Mouse (Mus musculus) ovary, postnatal 10 days (tissue): ENCODE measurements around the gene Anks3.

Source experiments
- DNase-seq: peaks from one replicate; pipeline ENCODE4 v3.0.0; 2022; ENCODE audit warnings: low spot score

Gene Anks3

DNA sequence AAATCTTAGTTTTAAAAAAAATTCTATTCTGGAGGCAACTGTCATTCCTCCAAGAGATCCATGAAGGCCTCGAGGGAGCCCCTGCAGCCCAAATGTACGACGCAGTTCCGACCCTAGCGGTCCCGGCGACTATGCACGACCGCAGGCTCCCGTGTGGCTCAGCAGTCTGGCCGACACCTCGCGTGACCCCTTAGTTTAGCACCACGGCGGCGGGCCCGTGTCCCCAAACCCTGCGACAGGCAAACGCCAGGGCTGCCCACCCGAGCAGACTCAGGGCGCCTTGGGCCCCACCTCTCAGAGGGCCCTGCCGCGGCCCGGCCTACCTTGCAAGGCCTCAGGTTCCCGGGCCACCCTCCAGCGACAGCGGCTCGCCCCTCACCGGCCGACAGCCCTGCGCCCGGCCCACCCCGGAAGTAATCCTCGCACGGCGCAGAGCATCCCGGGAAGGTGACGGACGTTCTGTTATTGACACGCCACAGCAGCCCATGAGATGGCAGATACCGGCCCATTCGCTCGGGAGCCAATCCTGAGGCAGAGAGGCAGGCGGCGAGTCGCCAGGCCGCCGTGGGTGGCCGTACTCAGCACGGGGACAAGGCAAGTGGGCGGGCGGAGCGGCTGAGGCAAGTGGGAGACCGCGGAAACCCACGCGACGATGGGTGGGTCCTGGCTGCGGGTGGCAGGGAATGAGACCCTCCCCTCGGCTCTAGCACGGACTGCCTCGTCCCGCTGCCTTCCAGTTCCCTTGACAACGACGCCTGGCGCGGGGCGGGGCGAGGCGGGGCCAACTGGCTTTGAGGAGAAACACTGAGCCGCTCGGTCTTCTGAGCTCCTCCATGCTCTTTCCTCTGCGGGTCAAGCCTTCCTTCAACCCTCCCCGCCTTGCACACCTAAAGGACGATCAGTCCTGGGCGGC, at the start of gene Anks3:
Gene Anks3, minus strand, starts transcription at position 409 of the 913 bp plus-strand sequence.
- peak; percentile 95 for DNase-seq

DNA sequence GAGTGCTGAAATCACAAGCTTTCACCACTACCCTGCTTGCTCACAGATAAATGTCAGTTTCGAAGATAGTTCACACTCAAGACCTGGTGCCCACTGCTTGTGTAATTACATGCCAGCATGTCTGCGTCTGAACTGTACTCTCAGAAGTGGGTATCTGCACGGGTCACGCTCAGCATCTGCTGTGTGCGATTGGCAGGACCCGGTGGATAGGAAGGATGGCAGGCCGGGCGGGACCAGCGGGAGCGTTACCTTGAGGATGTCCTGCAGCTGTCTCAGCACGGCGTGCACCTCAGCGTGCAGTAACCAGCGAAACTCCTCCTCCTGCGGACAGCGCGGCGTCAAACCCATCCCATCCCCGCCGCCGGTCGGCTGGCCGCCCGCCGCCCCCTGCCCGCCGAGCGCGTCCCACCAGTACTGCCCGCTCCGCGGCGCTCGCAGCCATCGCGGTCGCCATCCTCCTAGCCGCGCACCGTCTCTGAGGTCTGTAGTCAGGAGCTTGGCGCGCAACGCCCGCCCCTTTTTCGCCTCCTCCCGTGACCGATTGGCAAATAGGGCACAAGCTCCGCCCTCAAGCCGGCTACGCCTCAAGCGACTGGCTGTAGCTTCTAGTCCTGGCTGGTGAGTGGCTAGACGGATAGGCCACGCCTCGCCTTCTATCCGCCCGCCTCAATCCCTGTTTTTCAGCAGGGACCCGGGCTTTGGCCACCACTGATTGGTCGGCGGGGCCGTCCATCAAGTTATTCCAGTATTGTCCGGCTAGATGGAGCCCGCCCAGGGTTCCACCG, 49.2 kb upstream of the Anks3 start, which contains the start of gene Rogdi:
Gene Rogdi, minus strand, starts transcription at position 500 of the 785 bp plus-strand sequence.
- DNase-seq, result peak; percentile 83

DNA sequence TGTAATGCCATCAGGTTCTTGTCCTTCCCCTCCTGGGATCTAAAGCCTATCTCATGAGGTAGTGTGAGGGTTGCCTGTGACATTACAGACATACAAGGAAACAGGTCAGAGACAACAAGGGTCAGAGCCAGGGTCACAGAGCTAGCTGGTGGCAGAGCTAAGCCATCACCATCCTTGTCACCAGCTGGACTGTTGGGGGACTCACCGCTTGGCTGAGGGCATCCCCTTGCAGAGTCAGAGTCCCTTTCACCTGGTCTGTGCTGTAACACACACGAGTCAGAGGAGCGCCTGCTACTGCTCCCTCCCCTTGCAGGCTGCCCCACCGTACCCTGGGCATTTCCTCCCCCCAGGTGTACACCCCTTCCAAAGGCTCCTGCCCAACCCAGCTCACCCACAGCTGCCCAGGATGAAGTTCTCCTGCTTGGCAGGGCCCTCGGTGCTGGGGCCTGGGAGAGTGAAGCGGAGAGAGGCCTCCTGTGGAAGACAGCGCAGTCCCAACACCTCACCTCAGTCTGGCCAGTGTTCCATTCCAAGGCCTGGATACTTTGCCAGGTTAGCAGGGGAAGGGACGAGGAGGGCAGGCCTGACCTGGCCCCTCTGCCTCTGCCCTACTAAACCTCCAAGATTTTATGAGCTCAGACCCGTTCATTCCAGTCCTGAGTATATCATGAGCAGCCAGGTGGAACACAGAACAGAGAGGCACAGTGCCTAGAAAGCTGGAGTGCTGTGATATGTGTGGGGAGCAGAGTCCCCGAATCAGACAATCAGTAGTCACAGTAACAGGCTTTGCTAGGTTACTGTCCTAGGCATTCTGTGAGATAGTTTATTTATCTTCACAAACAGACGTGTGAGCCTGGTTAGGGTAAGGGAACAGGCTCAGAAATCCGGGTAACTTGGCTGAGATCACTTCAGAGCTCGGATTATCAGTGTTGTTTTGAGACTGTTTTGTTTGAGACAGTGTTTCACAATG, 48.3 kb upstream of the Anks3 start:
- no peak for DNase-seq

- DNase-seq, result no peak
Observed at GRCm38 (mm10) chr16:5011285-5011684, 47.3 kb upstream of the Anks3 start.

- no peak for DNase-seq
Observed at GRCm38 (mm10) chr16:5010371-5010935, 46.4 kb upstream of the Anks3 start.

DNA sequence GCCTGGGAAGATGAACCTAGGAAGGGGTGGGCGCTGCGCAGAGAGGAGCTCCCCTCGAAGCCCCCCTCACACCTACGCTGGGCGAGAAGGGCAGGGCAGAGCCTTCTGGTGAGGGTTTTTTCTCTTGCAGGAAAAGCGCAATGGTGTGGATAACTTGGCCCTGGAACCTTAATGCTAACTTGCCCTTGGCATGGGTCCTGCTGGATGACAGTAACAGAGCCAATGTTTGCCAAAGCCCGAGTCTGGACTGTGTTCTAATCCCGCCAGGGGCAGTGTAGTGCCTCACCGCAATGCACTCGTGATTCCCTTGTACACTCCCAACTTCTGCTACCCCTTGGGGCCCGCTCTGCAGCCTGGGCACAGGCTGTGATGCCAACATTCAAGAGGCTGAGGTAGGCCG, 44.1 kb upstream of the Anks3 start:
- DNase-seq, result no peak

DNA sequence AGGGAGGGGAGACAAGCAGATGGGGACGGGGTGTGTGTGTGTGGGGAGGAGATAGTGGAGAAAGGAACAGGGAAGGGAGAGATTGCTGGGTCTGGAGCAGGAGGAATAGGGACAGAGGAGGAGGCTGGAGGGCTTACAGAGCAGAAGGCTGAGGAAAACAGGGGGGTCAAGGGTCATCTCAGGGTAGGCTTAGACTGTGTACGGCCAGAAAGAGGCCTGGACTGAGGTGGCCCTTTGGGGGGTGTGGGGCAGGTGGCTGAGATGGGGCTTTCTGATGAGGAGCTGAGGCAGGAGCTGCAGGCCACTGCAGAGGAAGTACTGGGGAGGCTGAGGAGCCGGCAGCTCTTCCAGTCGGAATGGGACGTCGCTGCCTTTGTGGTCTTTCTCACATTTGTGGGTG, 43.5 kb upstream of the Anks3 start:
- no peak for DNase-seq

DNA sequence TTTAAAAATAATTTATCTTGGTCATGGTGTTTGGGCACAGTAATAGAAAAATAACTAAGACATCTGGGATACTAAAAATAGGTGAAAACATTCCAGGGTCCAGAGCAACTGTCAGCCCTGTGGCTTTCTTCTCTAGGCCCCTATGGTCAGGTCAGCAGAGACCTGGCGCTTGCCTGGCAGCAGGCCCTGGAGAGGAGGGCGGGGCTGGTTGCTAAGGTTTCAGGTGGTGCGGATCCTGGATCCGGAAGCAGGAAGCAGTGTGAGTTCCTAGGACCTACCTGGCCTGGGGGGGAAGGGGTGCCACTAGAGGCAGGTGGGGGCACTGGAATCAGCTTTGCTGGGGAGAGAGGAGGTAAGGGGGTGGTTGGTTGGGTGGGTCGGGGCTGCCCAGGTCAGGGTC, 43.1 kb upstream of the Anks3 start, which contains the start of gene Smim22:
Gene Smim22, plus strand, starts transcription at position 222 of the 400 bp plus-strand sequence.
- DNase-seq, result no peak

DNA sequence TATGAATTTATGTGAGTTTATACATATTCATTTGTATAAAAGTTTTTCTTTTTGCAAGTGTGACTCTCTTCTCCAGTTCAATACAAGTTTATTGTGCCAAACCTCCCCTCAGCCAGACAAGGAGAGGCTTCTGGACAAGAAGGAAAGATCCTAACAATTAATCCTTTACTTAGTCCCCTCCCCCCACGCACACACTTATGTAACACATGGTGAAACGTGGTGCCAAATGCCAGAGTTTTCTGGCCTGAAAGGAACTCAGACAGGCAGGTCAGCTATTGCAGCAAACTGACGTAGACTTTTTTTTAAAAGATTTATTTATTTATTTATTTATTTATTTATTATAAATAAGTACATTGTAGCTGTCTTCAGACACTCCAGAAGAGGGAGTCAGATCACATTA, 36.6 kb upstream of the Anks3 start:
- no peak for DNase-seq

GRCm38 (mm10) chr16:4998984-4999383, 35.0 kb upstream of the Anks3 start:
- DNase-seq, result no peak

- no peak for DNase-seq
Observed at GRCm38 (mm10) chr16:4997553-4997952, 33.5 kb upstream of the Anks3 start, which contains the start of gene Sept12. Gene Sept12 (minus strand): TSS chr16:4997852.

DNA sequence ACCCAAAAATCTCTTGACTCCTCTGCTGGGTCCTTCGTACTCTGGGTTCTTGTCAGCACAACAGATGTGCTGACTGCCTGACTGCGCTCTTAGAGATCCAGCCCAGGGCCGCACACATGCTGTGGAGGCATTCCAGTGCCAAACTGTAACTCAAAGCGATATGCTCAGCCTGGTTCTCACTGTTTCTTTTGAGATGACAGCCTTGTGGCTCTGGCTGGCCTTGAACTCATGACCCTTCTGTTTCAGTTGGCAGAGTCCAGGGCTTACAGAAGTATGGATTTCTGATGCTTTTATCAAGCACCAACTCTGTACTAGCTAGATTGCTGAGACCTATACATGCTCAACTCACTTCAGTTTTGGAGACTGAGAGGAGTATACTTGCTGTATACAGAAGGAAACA, 29.3 kb upstream of the Anks3 start:
- no peak for DNase-seq

GRCm38 (mm10) chr16:4984717-4985116, 20.7 kb upstream of the Anks3 start:
- no peak for DNase-seq

- no peak for DNase-seq
Observed at GRCm38 (mm10) chr16:4979755-4980380, 15.9 kb upstream of the Anks3 start.

GRCm38 (mm10) chr16:4978275-4979051, 14.5 kb upstream of the Anks3 start:
- no peak for DNase-seq

GRCm38 (mm10) chr16:4976180-4976579, 12.2 kb upstream of the Anks3 start:
- no peak for DNase-seq

DNA sequence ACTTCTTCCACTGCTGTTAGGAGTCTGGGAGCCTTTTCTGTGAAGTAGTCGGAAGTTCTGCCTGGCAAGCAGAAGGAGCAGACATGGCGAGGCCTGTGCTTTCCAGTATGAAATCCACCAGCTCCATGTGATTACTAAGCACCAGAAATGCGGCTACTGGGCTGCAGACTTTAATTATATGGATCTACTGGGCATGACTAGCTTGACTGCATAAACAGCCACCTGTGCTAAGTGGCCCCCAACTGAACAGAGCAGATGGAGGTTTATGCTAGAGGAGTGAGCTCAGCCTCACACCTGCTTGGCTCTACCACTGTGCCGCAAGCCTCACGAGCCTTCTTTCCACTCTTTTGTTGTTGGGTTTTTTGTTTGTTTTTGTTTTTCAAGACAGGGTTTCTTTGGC, 10.5 kb upstream of the Anks3 start:
- no peak for DNase-seq

DNA sequence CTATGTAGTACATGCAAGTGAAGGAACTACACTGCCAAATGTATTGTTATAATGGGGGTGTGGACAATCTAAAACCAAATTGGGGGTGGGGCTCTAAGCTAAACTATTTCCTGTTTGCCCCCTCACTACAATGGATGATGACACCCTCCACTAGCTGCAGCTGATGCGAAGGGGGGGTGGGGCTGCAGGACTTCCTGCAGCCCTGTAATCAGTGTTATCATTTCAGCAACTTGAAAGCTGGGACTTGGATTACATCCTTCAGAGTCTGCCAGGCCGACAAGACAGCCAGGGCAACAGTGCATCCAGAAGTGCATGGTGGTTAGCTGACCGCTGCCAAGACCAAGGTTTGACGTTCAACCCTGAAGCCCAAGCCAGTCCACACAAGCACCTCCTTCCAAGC, 7.6 kb upstream of the Anks3 start:
- DNase-seq, result no peak

- DNase-seq, result no peak
Observed at GRCm38 (mm10) chr16:4969055-4969843, 5.2 kb upstream of the Anks3 start.
